ENCODE assay signal across 11 mouse cellular contexts in the genomic region with DNA sequence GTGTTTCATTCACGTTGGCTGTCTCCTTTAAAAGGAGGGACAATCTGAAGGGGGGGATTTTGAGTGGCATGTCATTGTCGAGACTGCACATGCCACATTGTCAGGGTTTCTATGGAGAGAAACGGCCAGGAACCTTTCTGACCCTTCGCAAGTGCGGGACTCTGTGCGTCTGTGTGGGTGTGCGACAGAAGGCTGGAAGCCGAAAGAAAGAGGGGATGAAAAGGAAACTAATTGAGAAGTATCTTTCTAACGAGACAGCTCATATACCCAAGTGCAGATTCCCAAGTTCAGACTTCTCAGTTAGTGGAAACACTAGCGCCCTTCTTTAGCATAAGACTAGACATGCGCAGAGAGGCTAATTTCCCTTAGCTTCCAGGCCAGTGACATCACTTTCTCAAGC.
DNase-seq lines count a peak whose midpoint lies in the region; ATAC-seq and TF ChIP-seq lines count a peak whose summit lies in the region.
"Had no signal": no experiment of that assay in that cellular context is flagged by ENCODE, and none has a peak within 500 bp of the region (broad histone marks: within the 10 kb centered on the region; RNA-seq: fewer than 3 reads in every experiment).

No protein-coding gene starts in this region.

- H3K4me2 ChIP-seq in embryonic facial prominence, embryonic 13.5 days, result peak overlapping the region; percentile 32; the same call in 1 of the 2 replicates
- H3K4me2 ChIP-seq in hindbrain, embryonic 15.5 days, result peak overlapping the region; percentile 52
- H3K4me2 ChIP-seq in neural tube, embryonic 14.5 days (ENCODE audit: low read depth, low read length), result peak overlapping the region; percentile 28

- DNase-seq in layer of hippocampus, postnatal 14 days (ENCODE audit: low spot score in 2 of 2), result peak; percentile 2 to 4
- DNase-seq in layer of hippocampus, adult 9-11 months, result no peak
- no peak for DNase-seq in thymus, adult 2 months
- DNase-seq in urinary bladder, adult 18-20 months (ENCODE audit: low spot score in 2 of 2), result no peak
- DNase-seq: cerebellum, adult 11 months had no signal

- TF ChIP-seq CTCF in thymus, adult 2 months (IDR thresholded peaks at IDR 0.05; ENCODE audit: borderline replicate concordance, control insufficient read depth, extremely low read depth, insufficient read depth, low read length, poor library complexity), result no peak

- no peak overlapping the region for H3K9ac ChIP-seq in embryonic facial prominence, embryonic 13.5 days
- H3K9ac ChIP-seq in hindbrain, embryonic 15.5 days, result no peak overlapping the region
- no peak overlapping the region for H3K9ac ChIP-seq in neural tube, embryonic 14.5 days (replicated peaks; ENCODE audit: low read depth, low read length)

- TF ChIP-seq POLR2A in thymus, adult 2 months (IDR thresholded peaks at IDR 0.05; ENCODE audit: control insufficient read depth, extremely low read depth, insufficient read depth, low read length, poor library complexity), result no peak

- no peak for ATAC-seq in embryonic facial prominence, embryonic 13.5 days (ENCODE audit: insufficient number of reproducible peaks, insufficient read depth, low FRiP score, low TSS enrichment, low read depth)
- ATAC-seq in hindbrain, embryonic 15.5 days (ENCODE audit: low FRiP score, low read depth), result 0 out of 2 replicates have a peak, but pooled peaks have one; percentile 48
- no peak; the same call in 1 of the 2 replicates for ATAC-seq in neural tube, embryonic 14.5 days (ENCODE audit: low read depth)
- no peak for ATAC-seq in granulocyte monocyte progenitor cell, adult 5-6 weeks (replicated peaks; ENCODE audit: poor library complexity, severe bottlenecking)
- ATAC-seq: CD4-positive, CD25-positive, alpha-beta regulatory T cell, adult 4 months had no signal

- peaks cover 14% of the 10 kb centered on the region for H3K27me3 ChIP-seq in embryonic facial prominence, embryonic 13.5 days
- H3K27me3 ChIP-seq in hindbrain, embryonic 15.5 days, result no peaks in the 10 kb centered on the region
- H3K27me3 ChIP-seq in neural tube, embryonic 14.5 days (ENCODE audit: control insufficient read depth, insufficient read depth, low read length), result no peaks in the 10 kb centered on the region
- no peaks in the 10 kb centered on the region for H3K27me3 ChIP-seq in thymus, adult 2 months (ENCODE audit: control insufficient read depth, insufficient read depth, low read length)

- no peak overlapping the region for H3K27ac ChIP-seq in embryonic facial prominence, embryonic 13.5 days
- no peak overlapping the region for H3K27ac ChIP-seq in hindbrain, embryonic 15.5 days (replicated peaks)
- no peak overlapping the region for H3K27ac ChIP-seq in neural tube, embryonic 14.5 days (ENCODE audit: low read depth, low read length)
- H3K27ac ChIP-seq in thymus, adult 2 months (ENCODE audit: control insufficient read depth, insufficient read depth, low read length), result no peak overlapping the region
- H3K27ac ChIP-seq: stomach, postnatal 0 days had no signal

- no peaks in the 10 kb centered on the region for H3K4me1 ChIP-seq in embryonic facial prominence, embryonic 13.5 days
- H3K4me1 ChIP-seq in hindbrain, embryonic 15.5 days (replicated peaks), result peaks cover 5% of the 10 kb centered on the region; the same call in 1 of the 2 replicates
- no peaks in the 10 kb centered on the region for H3K4me1 ChIP-seq in neural tube, embryonic 14.5 days (ENCODE audit: control insufficient read depth, insufficient read depth, low read length)
- H3K4me1 ChIP-seq in thymus, adult 2 months (replicated peaks; ENCODE audit: control insufficient read depth, insufficient read depth, low read length), result no peaks in the 10 kb centered on the region

- H3K4me3 ChIP-seq in embryonic facial prominence, embryonic 13.5 days, result 0 out of 2 replicates have a peak overlapping the region, but pooled peaks have one; percentile 2
- peak overlapping the region; percentile 30 for H3K4me3 ChIP-seq in hindbrain, embryonic 15.5 days
- 0 out of 2 replicates have a peak overlapping the region, but pooled peaks have one; percentile 1 for H3K4me3 ChIP-seq in neural tube, embryonic 14.5 days (ENCODE audit: low read depth, low read length)
- no peak overlapping the region for H3K4me3 ChIP-seq in thymus, adult 2 months (ENCODE audit: control insufficient read depth, insufficient read depth, low read length)

- 35% methylated on average over 11 of the region's 11 CpGs for WGBS in embryonic facial prominence, embryonic 13.5 days
- 19% methylated on average over 11 of the region's 11 CpGs for WGBS in hindbrain, embryonic 15.5 days
- 21% methylated on average over 11 of the region's 11 CpGs for WGBS in neural tube, embryonic 14.5 days
- 81% methylated on average over 11 of the region's 11 CpGs for WGBS in thymus, adult 2 months

- H3K9me3 ChIP-seq in embryonic facial prominence, embryonic 13.5 days, result peaks cover 8% of the 10 kb centered on the region; the same call in 1 of the 2 replicates
- no peaks in the 10 kb centered on the region for H3K9me3 ChIP-seq in hindbrain, embryonic 15.5 days
- H3K9me3 ChIP-seq in neural tube, embryonic 14.5 days (ENCODE audit: control insufficient read depth, low read length), result no peaks in the 10 kb centered on the region

- H3K36me3 ChIP-seq in embryonic facial prominence, embryonic 13.5 days, result no peaks in the 10 kb centered on the region
- no peaks in the 10 kb centered on the region for H3K36me3 ChIP-seq in hindbrain, embryonic 15.5 days
- no peaks in the 10 kb centered on the region for H3K36me3 ChIP-seq in neural tube, embryonic 14.5 days (ENCODE audit: control insufficient read depth, insufficient read depth, low read length)
- H3K36me3 ChIP-seq in thymus, adult 2 months (ENCODE audit: control insufficient read depth, insufficient read depth, low read length), result no peaks in the 10 kb centered on the region

Comparison
In these comparisons a context has a peak if more than half of its experiments do, and no peak if none do; other contexts are left out.
1. DNase-seq: peak in layer of hippocampus, postnatal 14 days (2 of 2); none in layer of hippocampus, adult 9-11 months (single experiment), thymus, adult 2 months (single experiment) and urinary bladder, adult 18-20 months (0 of 2).
2. Peak in every context shown above with its lines, with median percentiles within 50 percentile points of each other: H3K4me2 ChIP-seq.